Mouse (Mus musculus): ENCODE results near the gene Tmem132c.

- TF ChIP-seq CTCF (IDR thresholded peaks at IDR 0.05; ENCODE audit: control insufficient read depth, insufficient read depth, insufficient read length) (no peak), USF1 (IDR thresholded peaks at IDR 0.05; ENCODE audit: low read depth) (no peak), MYOD1 (IDR thresholded peaks at IDR 0.05; ENCODE audit: control insufficient read depth, insufficient read length, low read depth) (no peak), MAX (IDR thresholded peaks at IDR 0.05) (no peak), CEBPB (IDR thresholded peaks at IDR 0.05; ENCODE audit: low read depth) (no peak), MYOG (IDR thresholded peaks at IDR 0.05; ENCODE audit: control insufficient read depth, extremely low read depth, insufficient read length) (no peak)
Observed at GRCm38 (mm10) chr5:127355836-127356235, 114.2 kb downstream of the Tmem132c start.
